Mouse (Mus musculus): ENCODE measurements around the gene Zbtb16.

DNA sequence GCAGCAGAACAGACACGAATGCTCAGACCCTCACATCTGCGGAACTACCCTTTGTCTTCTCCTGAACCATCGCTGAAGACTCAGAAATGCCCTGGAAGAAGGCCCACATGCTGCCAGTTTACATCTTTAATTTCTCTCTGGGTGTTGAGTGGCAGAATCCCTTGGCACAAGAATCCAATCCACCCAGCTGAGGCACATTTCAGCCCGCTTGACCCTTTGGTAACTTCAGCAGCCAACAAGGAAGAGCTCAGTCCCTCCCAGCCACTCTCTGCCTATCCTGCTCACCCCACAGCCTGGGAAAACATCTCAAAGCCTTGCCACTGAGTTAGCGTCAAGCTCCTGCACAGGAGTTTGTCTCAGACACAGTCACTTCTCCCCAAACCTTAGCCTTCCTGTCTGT lies 162.2 kb downstream of the Zbtb16 start:
- TF ChIP-seq CTCF (IDR thresholded peaks at IDR 0.05; ENCODE audit: borderline replicate concordance, control insufficient read depth, extremely low read depth, insufficient read depth, low read length, poor library complexity) (no peak), POLR2A (IDR thresholded peaks at IDR 0.05; ENCODE audit: control insufficient read depth, extremely low read depth, insufficient read depth, low read length, poor library complexity) (no peak)

Data from thymus, adult 2 months (tissue).